Mouse (Mus musculus): ENCODE results near the gene Antxr1. TPM values are rescaled to one million over a fixed set of nuclear protein-coding genes. Genes with fewer than 3 reads are reported as not detected.

Gene Antxr1
- total RNA-seq, 2 experiments from 2014 or later, result 15.4 to 15.5 TPM

- no peak for DNase-seq (ENCODE audit: low spot score in 2 of 2)
- intact Hi-C loops (cut with DNase I), result no loop called here
Observed at GRCm38 (mm10) chr6:87301991-87302390, 33.6 kb downstream of the Antxr1 start.

GRCm38 (mm10) chr6:87294904-87295303 is 40.7 kb downstream of the Antxr1 start:
- no peak for DNase-seq (ENCODE audit: low spot score in 2 of 2)
- intact Hi-C loops (cut with DNase I), result loop anchor here (5.0 kb wide), 1 partner anchor 37 kb away; no protein-coding TSS in a partner anchor

- DNase-seq (ENCODE audit: low spot score in 2 of 2), result no peak
- intact Hi-C loops (cut with DNase I), result loop anchor here (5.0 kb wide), 1 partner anchor 39 kb away; no protein-coding TSS in a partner anchor
Observed at GRCm38 (mm10) chr6:87292911-87293851, 42.4 kb downstream of the Antxr1 start.

- DNase-seq (ENCODE audit: low spot score in 2 of 2), result no peak
- intact Hi-C loops (cut with DNase I), result no loop called here
Observed at GRCm38 (mm10) chr6:87287251-87287650, 48.4 kb downstream of the Antxr1 start.

- intact Hi-C loops (cut with DNase I), result no loop called here
Observed at GRCm38 (mm10) chr6:87285365-87285749, 50.3 kb downstream of the Antxr1 start.

GRCm38 (mm10) chr6:87284716-87285364 is 50.8 kb downstream of the Antxr1 start:
- DNase-seq (ENCODE audit: low spot score in 2 of 2), result no peak
- intact Hi-C loops (cut with DNase I), result no loop called here

More at GRCm38 (mm10) chr6:87285365-87285749, 50.3 kb downstream of the Antxr1 start:
- DNase-seq (ENCODE audit: low spot score in 2 of 2), result peak in 1 of 2 experiments; percentile 38

GRCm38 (mm10) chr6:87282346-87282781 is 53.3 kb downstream of the Antxr1 start:
- intact Hi-C loops (cut with DNase I), result no loop called here
- no peak for DNase-seq (ENCODE audit: low spot score in 2 of 2)

GRCm38 (mm10) chr6:87281771-87282170 is 53.9 kb downstream of the Antxr1 start:
- intact Hi-C loops (cut with DNase I), result no loop called here
- DNase-seq (ENCODE audit: low spot score in 2 of 2), result no peak

GRCm38 (mm10) chr6:87278151-87278550 is 57.5 kb downstream of the Antxr1 start:
- intact Hi-C loops (cut with DNase I), result no loop called here

GRCm38 (mm10) chr6:87277527-87277926 is 58.1 kb downstream of the Antxr1 start:
- DNase-seq (ENCODE audit: low spot score in 2 of 2), result peak; percentile 29 to 43

More at GRCm38 (mm10) chr6:87278151-87278550, 57.5 kb downstream of the Antxr1 start:
- no peak for DNase-seq (ENCODE audit: low spot score in 2 of 2)

GRCm38 (mm10) chr6:87276941-87277340 is 58.7 kb downstream of the Antxr1 start:
- intact Hi-C loops (cut with DNase I), result no loop called here
- no peak for DNase-seq (ENCODE audit: low spot score in 2 of 2)

More at GRCm38 (mm10) chr6:87277527-87277926, 58.1 kb downstream of the Antxr1 start:
- intact Hi-C loops (cut with DNase I), result no loop called here

GRCm38 (mm10) chr6:87274779-87275178 is 60.8 kb downstream of the Antxr1 start:
- intact Hi-C loops (cut with DNase I), result no loop called here

GRCm38 (mm10) chr6:87273791-87274190 is 61.8 kb downstream of the Antxr1 start:
- intact Hi-C loops (cut with DNase I), result no loop called here
- no peak for DNase-seq (ENCODE audit: low spot score in 2 of 2)

More at GRCm38 (mm10) chr6:87274779-87275178, 60.8 kb downstream of the Antxr1 start:
- no peak for DNase-seq (ENCODE audit: low spot score in 2 of 2)

- intact Hi-C loops (cut with DNase I), result no loop called here
- DNase-seq (ENCODE audit: low spot score in 2 of 2), result no peak
Observed at GRCm38 (mm10) chr6:87273141-87273540, 62.5 kb downstream of the Antxr1 start.

- intact Hi-C loops (cut with DNase I), result no loop called here
- DNase-seq (ENCODE audit: low spot score in 2 of 2), result no peak
Observed at GRCm38 (mm10) chr6:87272202-87272601, 63.4 kb downstream of the Antxr1 start.

- intact Hi-C loops (cut with DNase I), result no loop called here
Observed at GRCm38 (mm10) chr6:87270452-87270851, 65.2 kb downstream of the Antxr1 start.

GRCm38 (mm10) chr6:87269950-87270349 is 65.7 kb downstream of the Antxr1 start:
- intact Hi-C loops (cut with DNase I), result no loop called here
- DNase-seq (ENCODE audit: low spot score in 2 of 2), result no peak

More at GRCm38 (mm10) chr6:87270452-87270851, 65.2 kb downstream of the Antxr1 start:
- peak; percentile 67 to 75 for DNase-seq (ENCODE audit: low spot score in 2 of 2)

- intact Hi-C loops (cut with DNase I), result no loop called here
- DNase-seq (ENCODE audit: low spot score in 2 of 2), result no peak
Observed at GRCm38 (mm10) chr6:87262666-87263065, 73.0 kb downstream of the Antxr1 start.

GRCm38 (mm10) chr6:87258976-87259375 is 76.6 kb downstream of the Antxr1 start:
- intact Hi-C loops (cut with DNase I), result no loop called here
- DNase-seq (ENCODE audit: low spot score in 2 of 2), result no peak

Measured in left cerebral cortex, postnatal 14 days (tissue).